Mouse (Mus musculus): ENCODE data around the gene Ttc26.

Ttc26 gene

GRCm38 (mm10) chr6:38458075-38458474 is 76.8 kb downstream of the Ttc26 start:
- no peak for DNase-seq

DNA sequence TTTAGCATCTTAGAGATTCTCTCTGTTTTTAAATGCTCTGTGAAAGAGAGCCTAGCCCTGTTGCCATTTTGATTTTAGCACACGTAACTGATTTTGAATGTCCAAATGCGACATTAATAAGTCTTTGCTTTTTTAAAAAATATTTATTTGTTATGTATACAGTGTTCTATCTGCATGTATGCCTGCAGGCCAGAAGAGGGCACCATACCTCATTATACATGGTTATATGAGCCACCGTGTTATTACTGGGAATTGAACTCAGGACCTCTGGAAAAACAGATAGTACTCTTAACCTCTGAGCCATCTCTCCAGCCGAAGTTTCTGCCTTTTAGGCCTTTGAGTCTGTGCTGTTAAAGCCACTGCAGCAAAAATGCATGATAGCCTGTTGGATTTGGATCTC is 88.3 kb downstream of the Ttc26 start:
- DNase-seq = no peak
